Mouse (Mus musculus): ENCODE results near the gene Ascc1.

DNA sequence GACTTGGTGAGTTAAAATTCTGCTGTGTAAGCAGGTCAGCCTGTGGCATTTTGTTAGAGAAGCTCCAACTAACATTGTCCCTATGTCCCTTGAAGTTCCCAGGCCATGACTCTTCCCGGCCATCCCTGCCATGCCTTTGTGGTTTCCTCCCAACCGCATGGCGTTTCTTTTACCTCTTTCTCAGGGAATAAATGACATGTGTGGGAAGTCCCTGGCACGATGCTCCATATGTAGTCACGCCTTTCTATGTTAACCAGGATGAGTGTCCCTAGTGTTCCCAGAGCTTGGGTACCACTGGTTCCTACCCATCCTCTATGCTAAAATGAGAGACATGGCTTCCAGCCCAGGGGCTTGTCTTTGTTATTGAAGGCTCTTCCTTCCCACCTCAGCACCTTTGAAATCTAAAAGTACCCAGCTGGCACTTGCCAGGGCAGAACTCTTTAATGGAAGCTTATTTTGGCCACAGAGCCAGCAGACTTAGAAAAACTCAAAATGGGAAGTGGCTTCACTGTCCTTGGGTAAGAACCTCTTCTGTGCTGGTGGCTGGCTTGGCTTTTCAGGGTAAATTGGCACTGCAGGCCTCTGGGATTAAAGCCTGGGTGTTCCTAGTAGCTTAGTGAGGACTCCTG lies 24.8 kb upstream of the Ascc1 start:
- no peak for TF ChIP-seq POLR2A (IDR thresholded peaks at IDR 0.05; ENCODE audit: control insufficient read depth, extremely low read depth, insufficient read depth, low read length, poor library complexity)
- TF ChIP-seq CTCF (IDR thresholded peaks at IDR 0.05; ENCODE audit: borderline replicate concordance, control insufficient read depth, extremely low read depth, insufficient read depth, low read length, poor library complexity): no peak

Measured in thymus, adult 2 months (tissue).